ENCODE assay signal across 11 mouse cellular contexts in genomic region chr7:132658688-132659087, GRCm38 (mm10). TPM values are rescaled to one million over a fixed set of nuclear protein-coding genes. Genes with fewer than 3 reads are reported as not detected.
DNase-seq lines count a peak whose midpoint lies in the region; ATAC-seq and TF ChIP-seq lines count a peak whose summit lies in the region.
"Had no signal": no experiment of that assay in that cellular context is flagged by ENCODE, and none has a peak within 500 bp of the region (broad histone marks: within the 10 kb centered on the region; RNA-seq: fewer than 3 reads in every experiment).

No protein-coding gene starts in this region.

- no peaks in the 10 kb centered on the region for H3K9me3 ChIP-seq in heart, embryonic 12.5 days (replicated peaks)
- H3K9me3 ChIP-seq in midbrain, embryonic 12.5 days: no peaks in the 10 kb centered on the region
- no peaks in the 10 kb centered on the region for H3K9me3 ChIP-seq in midbrain, postnatal 0 days (ENCODE audit: low read length)
- H3K9me3 ChIP-seq in kidney, embryonic 14.5 days (ENCODE audit: control insufficient read depth, low read length): no peaks in the 10 kb centered on the region
- H3K9me3 ChIP-seq in stomach, embryonic 16.5 days (replicated peaks; ENCODE audit: control insufficient read depth, low read length): no peaks in the 10 kb centered on the region
- H3K9me3 ChIP-seq in neural tube, embryonic 15.5 days (replicated peaks): no peaks in the 10 kb centered on the region

- peaks cover 73% of the 10 kb centered on the region for H3K4me1 ChIP-seq in heart, embryonic 12.5 days (replicated peaks)
- peaks cover 34% of the 10 kb centered on the region for H3K4me1 ChIP-seq in midbrain, embryonic 12.5 days
- H3K4me1 ChIP-seq in midbrain, postnatal 0 days (ENCODE audit: insufficient read depth, low read length): 0 out of 2 replicates have a peak, but pooled peaks cover 5% of the 10 kb centered on the region
- H3K4me1 ChIP-seq in kidney, embryonic 14.5 days (ENCODE audit: control insufficient read depth, insufficient read depth, low read length): peaks cover 36% of the 10 kb centered on the region
- peaks cover 39% of the 10 kb centered on the region for H3K4me1 ChIP-seq in stomach, embryonic 16.5 days (ENCODE audit: control insufficient read depth, insufficient read depth, low read length)
- H3K4me1 ChIP-seq in neural tube, embryonic 15.5 days: peaks cover 19% of the 10 kb centered on the region

- 0 out of 2 replicates have a peak overlapping the region, but pooled peaks have one; percentile 5 for H3K9ac ChIP-seq in heart, embryonic 12.5 days
- 0 out of 2 replicates have a peak overlapping the region, but pooled peaks have one; percentile 0 for H3K9ac ChIP-seq in midbrain, embryonic 12.5 days (replicated peaks)
- no peak overlapping the region for H3K9ac ChIP-seq in midbrain, postnatal 0 days (replicated peaks; ENCODE audit: low read length, poor library complexity, severe bottlenecking)
- H3K9ac ChIP-seq in kidney, embryonic 14.5 days (ENCODE audit: low read depth, low read length): no peak overlapping the region
- H3K9ac ChIP-seq in stomach, embryonic 16.5 days (ENCODE audit: low read length): peak overlapping the region; percentile 46; the same call in 1 of the 2 replicates
- H3K9ac ChIP-seq in neural tube, embryonic 15.5 days (replicated peaks): no peak overlapping the region
- H3K9ac ChIP-seq: forebrain, postnatal 0 days had no signal

- ATAC-seq in heart, embryonic 12.5 days (ENCODE audit: insufficient number of reproducible peaks, low FRiP score): no peak
- ATAC-seq in midbrain, embryonic 12.5 days (ENCODE audit: low FRiP score, low read depth): no peak
- no peak for ATAC-seq in midbrain, postnatal 0 days (ENCODE audit: low FRiP score)
- no peak for ATAC-seq in kidney, embryonic 14.5 days (ENCODE audit: low FRiP score, low TSS enrichment)
- ATAC-seq in stomach, embryonic 16.5 days (ENCODE audit: insufficient read depth, low FRiP score): no peak
- no peak for ATAC-seq in neural tube, embryonic 15.5 days (ENCODE audit: low FRiP score)
- ATAC-seq: forebrain, postnatal 0 days had no signal

- no peak for DNase-seq in heart, postnatal 10 days
- DNase-seq in midbrain, postnatal 0 days (ENCODE audit: low spot score): no peak
- DNase-seq in left cerebral cortex, postnatal 10 days (ENCODE audit: extremely low spot score in 1 of 2, low spot score in 2 of 2): no peak
- DNase-seq: cerebellum, adult 8-10 months; forebrain, postnatal 0 days; spleen, adult 18-20 months had no signal

- intact Hi-C loops in heart, postnatal 10 days (cut with DNase I): no loop called here
- intact Hi-C loops in left cerebral cortex, postnatal 10 days (cut with DNase I): loop anchor here (5.0 kb wide), 3 partner anchors 59 to 344 kb away; partner anchors contain the start of gene Eef1akmt2

- WGBS in heart, embryonic 12.5 days: 83% methylated on average over 5 of the region's 5 CpGs
- WGBS in midbrain, embryonic 12.5 days: 83% methylated on average over 5 of the region's 5 CpGs
- 87% methylated on average over 5 of the region's 5 CpGs for WGBS in midbrain, postnatal 0 days
- WGBS in kidney, embryonic 14.5 days: 76% methylated on average over 5 of the region's 5 CpGs
- WGBS in stomach, embryonic 16.5 days: 76% methylated on average over 5 of the region's 5 CpGs
- 89% methylated on average over 5 of the region's 5 CpGs for WGBS in neural tube, embryonic 15.5 days

- H3K27me3 ChIP-seq in heart, embryonic 12.5 days (replicated peaks): no peaks in the 10 kb centered on the region
- 0 out of 2 replicates have a peak, but pooled peaks cover 24% of the 10 kb centered on the region for H3K27me3 ChIP-seq in midbrain, embryonic 12.5 days
- H3K27me3 ChIP-seq in midbrain, postnatal 0 days (ENCODE audit: insufficient read depth, low read length): no peaks in the 10 kb centered on the region
- H3K27me3 ChIP-seq in kidney, embryonic 14.5 days (ENCODE audit: control insufficient read depth, insufficient read depth, low read length): no peaks in the 10 kb centered on the region
- no peaks in the 10 kb centered on the region for H3K27me3 ChIP-seq in stomach, embryonic 16.5 days (ENCODE audit: control insufficient read depth, insufficient read depth, low read length)
- H3K27me3 ChIP-seq in neural tube, embryonic 15.5 days (replicated peaks): no peaks in the 10 kb centered on the region

- H3K36me3 ChIP-seq in heart, embryonic 12.5 days: no peaks in the 10 kb centered on the region
- no peaks in the 10 kb centered on the region for H3K36me3 ChIP-seq in midbrain, embryonic 12.5 days
- H3K36me3 ChIP-seq in midbrain, postnatal 0 days (ENCODE audit: insufficient read depth, low read length): no peaks in the 10 kb centered on the region
- no peaks in the 10 kb centered on the region for H3K36me3 ChIP-seq in kidney, embryonic 14.5 days (ENCODE audit: control insufficient read depth, insufficient read depth, low read length)
- no peaks in the 10 kb centered on the region for H3K36me3 ChIP-seq in stomach, embryonic 16.5 days (ENCODE audit: control insufficient read depth, insufficient read depth, low read length)
- no peaks in the 10 kb centered on the region for H3K36me3 ChIP-seq in neural tube, embryonic 15.5 days

- TF ChIP-seq CTCF in midbrain, postnatal 0 days (IDR thresholded peaks at IDR 0.05): no peak

- peak overlapping the region; percentile 43 for H3K27ac ChIP-seq in heart, embryonic 12.5 days (ENCODE audit: poor library complexity, severe bottlenecking)
- H3K27ac ChIP-seq in midbrain, embryonic 12.5 days (replicated peaks): no peak overlapping the region
- H3K27ac ChIP-seq in midbrain, postnatal 0 days (ENCODE audit: low read depth, low read length): no peak overlapping the region
- peak overlapping the region; percentile 17; the same call in 1 of the 2 replicates for H3K27ac ChIP-seq in kidney, embryonic 14.5 days (ENCODE audit: low read depth, low read length)
- peak overlapping the region; percentile 63 for H3K27ac ChIP-seq in stomach, embryonic 16.5 days (ENCODE audit: low read length)
- H3K27ac ChIP-seq in neural tube, embryonic 15.5 days (replicated peaks): no peak overlapping the region

- H3K4me3 ChIP-seq in heart, embryonic 12.5 days: no peak overlapping the region
- H3K4me3 ChIP-seq in midbrain, embryonic 12.5 days: no peak overlapping the region
- H3K4me3 ChIP-seq in midbrain, postnatal 0 days (ENCODE audit: low read depth, low read length): no peak overlapping the region
- H3K4me3 ChIP-seq in kidney, embryonic 14.5 days (ENCODE audit: low read length): no peak overlapping the region
- H3K4me3 ChIP-seq in stomach, embryonic 16.5 days (replicated peaks; ENCODE audit: low read length): no peak overlapping the region
- H3K4me3 ChIP-seq in neural tube, embryonic 15.5 days (replicated peaks): no peak overlapping the region

- no peak overlapping the region for H3K4me2 ChIP-seq in heart, embryonic 12.5 days
- no peak overlapping the region for H3K4me2 ChIP-seq in midbrain, embryonic 12.5 days (replicated peaks)
- H3K4me2 ChIP-seq in midbrain, postnatal 0 days (ENCODE audit: low read depth, low read length, poor library complexity, severe bottlenecking): no peak overlapping the region
- H3K4me2 ChIP-seq in kidney, embryonic 14.5 days (replicated peaks; ENCODE audit: low read depth, low read length): no peak overlapping the region
- no peak overlapping the region for H3K4me2 ChIP-seq in stomach, embryonic 16.5 days (ENCODE audit: low read depth, low read length)
- no peak overlapping the region for H3K4me2 ChIP-seq in neural tube, embryonic 15.5 days

RNA-seq across cellular contexts. Expression of gene Lhpp, which starts 48.2 kb away (rescaled TPM):
- polyA plus RNA-seq in heart, embryonic 12.5 days (2016; fragmentation: Nextera tagmentation; extraction: Ambion mirVana): 23.5 and 23.6 TPM in 2 replicates
- 10 to 100 TPM; 18.0 to 18.4 TPM for total RNA-seq in heart, postnatal 10 days (2021)
- 16.1 and 17.5 TPM in 2 replicates for polyA plus RNA-seq in midbrain, embryonic 12.5 days (2016; fragmentation: Nextera tagmentation; extraction: Ambion mirVana)
- total RNA-seq in midbrain, postnatal 0 days (2014; rRNA removed): 36.2 and 49.8 TPM in 2 replicates
- polyA plus RNA-seq in midbrain, postnatal 0 days (2015; fragmentation: Nextera tagmentation; extraction: Ambion mirVana): 59.2 and 65.1 TPM in 2 replicates
- 24.5 and 27.1 TPM in 2 replicates for polyA plus RNA-seq in kidney, embryonic 14.5 days (2014; fragmentation: Nextera tagmentation; extraction: Ambion mirVana)
- polyA plus RNA-seq in stomach, embryonic 16.5 days (2015; fragmentation: Nextera tagmentation; extraction: Ambion mirVana): 12.7 and 13.5 TPM in 2 replicates
- 41.4 and 46.9 TPM in 2 replicates for polyA plus RNA-seq in neural tube, embryonic 15.5 days (2015; fragmentation: Nextera tagmentation; extraction: Ambion mirVana)
- total RNA-seq in left cerebral cortex, postnatal 10 days (2021): 10 to 100 TPM; 28.6 to 31.6 TPM

RNA-seq across cellular contexts. Expression of gene Nkx1-2, which starts 59.3 kb away (rescaled TPM):
- polyA plus RNA-seq in heart, embryonic 12.5 days (2016; fragmentation: Nextera tagmentation; extraction: Ambion mirVana): not detected in 2 replicates
- not detected for total RNA-seq in heart, postnatal 10 days (2021)
- polyA plus RNA-seq in midbrain, embryonic 12.5 days (2016; fragmentation: Nextera tagmentation; extraction: Ambion mirVana): 2.6 and 2.9 TPM in 2 replicates
- total RNA-seq in midbrain, postnatal 0 days (2014; rRNA removed): 0.60 and 0.80 TPM in 2 replicates
- polyA plus RNA-seq in midbrain, postnatal 0 days (2015; fragmentation: Nextera tagmentation; extraction: Ambion mirVana): 0.10 and 0.37 TPM in 2 replicates
- not detected in 2 replicates for polyA plus RNA-seq in kidney, embryonic 14.5 days (2014; fragmentation: Nextera tagmentation; extraction: Ambion mirVana)
- polyA plus RNA-seq in stomach, embryonic 16.5 days (2015; fragmentation: Nextera tagmentation; extraction: Ambion mirVana): not detected in 2 replicates
- polyA plus RNA-seq in neural tube, embryonic 15.5 days (2015; fragmentation: Nextera tagmentation; extraction: Ambion mirVana): 0.11 and 0.46 TPM in 2 replicates
- not detected for total RNA-seq in left cerebral cortex, postnatal 10 days (2021)
- total RNA-seq: forebrain, postnatal 0 days had no signal
- polyA plus RNA-seq: forebrain, postnatal 0 days had no signal

Comparison
In these comparisons a context has a peak if more than half of its experiments do, and no peak if none do; other contexts are left out.
1. H3K9ac ChIP-seq: peak in heart, embryonic 12.5 days (single experiment), midbrain, embryonic 12.5 days (single experiment) and stomach, embryonic 16.5 days (single experiment); none in midbrain, postnatal 0 days (single experiment), kidney, embryonic 14.5 days (single experiment) and neural tube, embryonic 15.5 days (single experiment).
2. H3K27ac ChIP-seq: peak in heart, embryonic 12.5 days (single experiment), kidney, embryonic 14.5 days (single experiment) and stomach, embryonic 16.5 days (single experiment); none in midbrain, embryonic 12.5 days (single experiment), midbrain, postnatal 0 days (single experiment) and neural tube, embryonic 15.5 days (single experiment).